Mouse (Mus musculus) lung, adult 2 months (tissue): ENCODE results near the gene Cfap221.

ENCODE experiments used
- CTCF ChIP-seq: fragments of 200-500 bp; IDR thresholded peaks from 2 replicates; pipeline ENCODE4 v1.5.1; 2011; ENCODE audit warnings: mild to moderate bottlenecking, low read length, control low read depth; ENCODE audit not compliant: insufficient read depth
- POLR2A ChIP-seq: fragments of 200-500 bp; IDR thresholded peaks from 2 replicates; pipeline ENCODE4 v1.6.1; 2011; ENCODE audit warnings: low read depth, mild to moderate bottlenecking, control low read depth, low read length, borderline replicate concordance; ENCODE audit errors: extremely low read depth

GRCm38 (mm10) chr1:120035456-120036034, 38.5 kb upstream of the Cfap221 start:
- TF ChIP-seq POLR2A (no peak), CTCF (no peak)
